Mouse (Mus musculus) liver, embryonic 14.5 days (tissue): ENCODE data around the gene Galntl5.

Experiments used
- CTCF ChIP-seq: IDR thresholded peaks from 2 replicates; pipeline ENCODE4 v1.5.1; 2016; ENCODE audit warnings: antibody characterized with exemption, low read depth, control low read depth
- EP300 ChIP-seq: IDR thresholded peaks from 2 replicates; pipeline ENCODE4 v1.6.1; 2016; ENCODE audit warnings: antibody characterized with exemption, low read depth

DNA sequence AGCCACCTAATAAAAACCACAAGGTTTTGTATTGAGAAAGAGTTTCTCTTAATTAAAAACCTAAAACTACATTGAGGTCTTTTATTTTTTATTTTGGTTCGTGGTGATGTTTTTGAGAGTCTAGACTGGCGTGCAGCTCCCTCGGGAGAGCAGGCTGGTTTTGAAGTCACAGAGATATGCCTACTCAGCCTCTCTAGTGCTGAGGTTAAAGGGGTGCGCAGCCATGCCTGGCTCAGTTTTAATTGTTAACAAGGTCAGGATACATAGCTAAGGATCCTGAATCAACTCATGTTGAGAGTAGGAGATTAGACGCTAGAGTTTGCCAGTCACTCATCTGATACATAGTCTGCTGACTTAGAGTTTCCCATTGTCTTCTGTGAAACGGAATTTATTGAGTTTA, 80.2 kb downstream of the Galntl5 start:
- no peak for TF ChIP-seq CTCF
- TF ChIP-seq EP300, result no peak
